Mouse (Mus musculus): Measurements from ENCODE around the gene Scfd2.

DNA sequence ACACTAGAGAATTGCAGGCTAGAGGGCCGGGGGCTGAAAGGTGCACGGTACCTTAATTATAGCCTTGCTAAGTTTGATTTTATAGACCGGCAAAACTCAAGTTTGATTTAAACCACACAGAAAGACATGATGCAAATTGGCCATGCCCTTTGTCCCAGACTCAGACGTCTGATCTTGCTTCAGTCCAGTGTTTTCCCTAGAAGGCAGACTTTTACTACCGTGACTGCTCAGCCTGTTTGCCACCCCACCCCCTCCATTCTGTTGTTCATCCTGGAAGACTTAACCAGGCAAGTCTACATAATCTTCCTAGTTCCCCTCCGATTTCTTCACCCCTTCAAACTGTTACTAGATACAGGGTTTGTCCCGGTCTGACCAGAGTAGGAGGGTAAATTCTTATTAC lies 337.9 kb downstream of the Scfd2 start:
- no peak for TF ChIP-seq CTCF (IDR thresholded peaks at IDR 0.05; ENCODE audit: insufficient read depth, low read length)
- TF ChIP-seq POLR2A (IDR thresholded peaks at IDR 0.05; ENCODE audit: borderline replicate concordance, extremely low read depth, low read depth, low read length), result no peak
